Mouse (Mus musculus) monocyte, adult 2 months (primary cell): ENCODE data around the gene Fmnl3.
A peak's percentile ranks its signal among the peaks of the same experiment; 100 is the strongest.

ENCODE experiments used
- DNase-seq, 2 experiments: peaks; one replicate each; pipeline ENCODE4 v3.0.0; 2022; ENCODE audit warnings: low spot score in 2 of 2, low read depth in 1 of 2

Fmnl3 gene

DNA sequence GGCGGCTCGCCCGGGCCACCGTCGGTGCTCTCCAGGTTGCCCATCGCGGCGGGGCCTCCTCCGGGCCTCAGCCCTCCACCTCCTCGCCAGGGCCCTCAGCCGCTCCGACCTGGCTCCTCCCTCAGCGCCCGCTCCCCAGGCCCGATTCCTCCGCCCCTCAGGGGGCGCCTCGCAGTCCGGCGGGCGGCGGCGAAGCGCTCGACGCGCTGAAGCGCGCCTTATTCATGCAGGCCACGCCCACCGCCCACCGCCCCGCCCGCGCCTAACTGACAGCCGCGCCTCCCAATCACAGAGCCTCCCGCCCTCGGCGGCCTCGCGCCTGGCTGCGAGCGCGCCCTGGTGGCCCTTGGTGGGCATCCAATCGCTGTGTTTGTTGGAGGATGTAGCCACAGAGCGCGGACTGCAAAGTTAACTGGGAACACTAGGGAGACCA is at the start of gene Fmnl3:
Fmnl3 (minus strand) TSS at position 224 of the 433 bp plus-strand sequence.
- DNase-seq: peak; percentile 79 to 94

DNA sequence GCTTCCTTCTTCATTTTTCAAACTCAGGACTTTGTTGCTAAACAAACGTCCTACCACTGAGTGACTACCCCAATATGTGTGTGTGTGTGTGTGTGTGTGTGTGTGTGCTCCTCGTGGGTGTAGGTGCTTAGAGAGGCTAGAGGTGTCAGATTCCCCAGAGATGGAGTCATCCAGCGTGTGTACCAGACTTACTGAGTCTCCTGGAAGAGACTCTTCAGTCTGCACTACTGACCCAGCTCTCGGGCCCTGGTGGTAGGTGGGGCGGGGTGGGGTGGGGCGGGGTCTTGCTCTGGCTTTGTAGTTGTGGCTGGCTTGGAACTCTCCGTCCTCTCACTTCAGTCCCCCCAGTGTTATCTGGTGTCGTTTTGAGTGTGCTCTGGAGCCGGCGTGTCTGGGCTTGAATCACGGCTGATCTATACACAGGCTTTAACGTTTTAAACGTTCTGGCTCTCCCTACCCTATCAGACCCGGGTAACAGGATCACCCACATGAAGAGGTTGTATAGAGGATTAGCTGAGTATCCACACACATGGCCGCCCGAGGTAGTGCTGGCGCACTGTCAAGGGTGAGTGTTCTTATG is 47.5 kb upstream of the Fmnl3 start:
- DNase-seq: no peak

DNA sequence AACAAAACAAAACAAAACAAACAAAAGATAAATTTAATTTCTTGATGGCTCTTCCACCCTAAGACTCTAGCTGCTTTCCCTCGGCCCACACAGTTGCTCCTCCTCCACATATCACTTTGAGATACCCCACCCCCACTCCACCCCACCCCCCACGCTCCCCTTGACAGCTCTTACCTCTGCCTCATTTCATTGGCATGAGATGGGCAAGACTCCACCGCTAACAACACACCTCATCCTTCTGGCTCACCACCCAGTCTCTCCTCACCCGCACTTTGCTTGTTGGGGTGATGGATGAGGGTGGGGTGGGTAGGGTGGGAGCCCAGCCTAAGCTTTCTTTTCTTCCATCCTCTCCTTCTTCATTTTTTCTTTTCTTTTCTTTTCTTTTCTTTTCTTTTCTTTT is 46.7 kb upstream of the Fmnl3 start:
- no peak for DNase-seq

DNA sequence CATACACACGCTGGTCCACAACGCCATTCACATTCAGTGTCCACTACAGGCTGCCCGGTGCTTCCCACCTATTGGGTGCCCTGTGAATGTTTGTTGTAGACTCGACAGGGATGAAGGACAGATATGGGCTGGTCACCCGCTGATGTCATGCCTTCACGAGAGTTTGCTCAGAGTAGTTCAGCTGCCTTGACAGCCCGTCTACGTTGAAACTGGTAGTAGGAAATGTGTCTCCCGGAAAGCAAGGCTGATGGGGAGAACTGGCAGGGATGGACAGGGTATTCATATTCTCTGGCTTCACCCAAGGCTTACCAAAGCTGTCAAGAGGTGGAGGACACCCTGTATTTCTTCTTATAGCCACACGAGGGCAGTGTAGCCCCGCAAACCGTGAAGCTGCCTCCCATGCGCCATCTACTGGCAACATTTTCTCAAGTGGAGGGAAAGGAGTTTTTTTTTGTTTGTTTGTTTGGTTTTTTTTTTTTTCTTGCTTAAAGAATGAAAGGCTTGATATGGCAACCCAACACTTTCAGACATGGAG is 46.1 kb upstream of the Fmnl3 start:
- peak; percentile 57 to 72 for DNase-seq

DNA sequence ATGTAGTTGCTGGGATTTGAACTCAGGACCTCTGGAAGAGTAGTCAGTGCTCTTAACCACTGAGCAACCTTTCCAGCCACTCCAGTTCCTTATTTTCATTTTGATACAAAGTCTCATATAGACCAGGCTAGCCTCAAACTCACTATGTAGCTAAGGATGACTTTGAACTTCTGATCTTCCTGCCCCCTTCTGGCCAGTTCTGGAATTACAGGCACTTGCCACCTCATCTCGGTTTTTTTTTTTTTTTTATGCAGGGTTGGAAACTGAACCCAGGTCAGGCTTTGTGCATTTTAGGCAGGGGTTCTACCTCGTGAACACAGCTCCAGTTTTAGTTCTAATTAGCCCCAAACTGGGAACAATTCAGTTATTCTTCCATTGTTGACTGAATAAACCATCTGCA is 45.5 kb upstream of the Fmnl3 start:
- DNase-seq: peak in 1 of 2 experiments; percentile 44

DNA sequence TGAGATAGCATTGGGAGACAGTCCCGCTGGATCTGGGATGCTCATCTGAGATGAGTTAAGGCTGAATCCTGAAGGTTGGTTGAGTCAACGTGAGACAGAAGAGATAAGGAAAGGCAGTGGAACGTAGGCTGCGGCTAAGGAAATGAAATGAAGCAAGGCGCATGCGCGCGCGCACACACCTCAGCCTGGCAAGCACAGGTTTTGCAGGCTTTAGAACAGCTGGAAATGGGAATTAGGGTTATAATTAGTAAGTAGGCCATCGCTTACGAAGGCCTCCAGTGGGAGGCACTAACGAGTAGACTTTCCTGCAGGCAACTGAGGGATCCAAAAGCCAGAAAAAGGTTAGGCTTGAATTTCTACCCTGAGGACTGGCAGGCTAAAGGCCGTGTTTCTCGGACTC is 41.5 kb upstream of the Fmnl3 start:
- no peak for DNase-seq

DNA sequence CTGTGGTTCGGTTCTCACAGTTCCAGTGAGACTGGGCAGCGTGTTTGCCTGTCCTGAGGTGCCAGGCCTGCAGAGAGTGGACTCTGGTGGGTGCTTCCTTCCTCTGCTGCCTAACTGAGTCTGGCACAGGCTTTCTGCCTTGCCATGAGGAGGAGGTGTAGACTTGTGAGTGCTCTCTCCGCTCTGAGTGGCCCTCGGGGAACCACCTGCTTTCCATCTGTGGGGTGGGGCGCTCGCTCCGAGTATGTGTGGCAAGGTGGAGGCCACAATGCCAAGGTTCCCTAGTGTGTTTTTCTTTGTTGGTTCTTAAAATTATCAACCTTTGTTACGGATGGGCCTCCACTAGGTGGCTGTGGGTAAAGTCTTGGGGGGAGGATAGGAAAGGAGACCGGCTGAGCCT is 38.6 kb upstream of the Fmnl3 start:
- no peak for DNase-seq

DNA sequence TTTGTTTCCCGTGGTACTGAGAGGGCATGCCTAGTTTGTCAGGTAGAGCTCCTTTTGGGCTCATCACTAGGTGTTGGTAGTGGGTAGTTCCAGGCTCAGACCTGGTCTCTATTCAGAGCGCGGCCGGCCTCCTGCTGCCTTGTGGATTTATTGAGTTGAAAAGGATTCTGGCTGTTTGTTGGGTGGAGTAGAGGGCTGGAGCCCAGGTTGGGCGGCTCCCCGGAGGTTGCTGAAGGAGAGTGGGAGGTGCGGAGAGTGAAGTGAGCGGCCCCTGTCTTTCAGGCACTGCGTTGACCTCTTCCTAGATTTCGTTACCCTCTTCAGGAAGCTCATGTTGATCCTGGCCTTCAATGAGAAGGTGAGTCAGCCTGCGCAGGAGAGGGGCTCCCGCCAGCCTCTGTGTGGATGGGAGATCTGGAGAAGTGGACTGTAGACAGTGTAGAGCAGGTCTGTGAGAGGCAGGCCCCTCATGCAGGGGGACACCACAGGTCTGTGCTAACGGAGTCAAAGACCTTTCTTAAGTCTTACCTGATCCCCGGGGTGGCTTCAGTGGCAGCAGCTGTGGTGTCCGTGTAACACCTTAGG is 36.8 kb upstream of the Fmnl3 start:
- DNase-seq: no peak

DNA sequence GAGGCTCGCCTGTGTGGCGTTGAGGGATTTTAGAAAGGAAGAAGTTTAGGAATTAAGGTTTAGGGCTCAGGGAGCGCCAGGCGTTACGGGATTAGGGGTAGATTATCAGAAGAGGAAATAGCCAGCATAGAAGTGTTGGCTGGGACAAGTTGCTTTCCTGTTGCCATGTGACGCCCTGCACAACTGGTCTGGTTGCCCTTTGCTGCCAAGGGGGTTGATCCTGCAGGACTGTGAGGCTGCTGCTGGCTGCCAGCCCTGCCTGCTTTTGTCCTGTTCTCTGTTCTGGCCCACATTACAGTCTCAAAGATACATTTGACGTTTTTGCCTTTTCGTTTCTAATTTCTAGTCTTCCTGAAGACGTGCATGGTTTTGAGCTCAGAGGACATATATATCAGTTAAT is 34.9 kb upstream of the Fmnl3 start:
- no peak for DNase-seq

DNA sequence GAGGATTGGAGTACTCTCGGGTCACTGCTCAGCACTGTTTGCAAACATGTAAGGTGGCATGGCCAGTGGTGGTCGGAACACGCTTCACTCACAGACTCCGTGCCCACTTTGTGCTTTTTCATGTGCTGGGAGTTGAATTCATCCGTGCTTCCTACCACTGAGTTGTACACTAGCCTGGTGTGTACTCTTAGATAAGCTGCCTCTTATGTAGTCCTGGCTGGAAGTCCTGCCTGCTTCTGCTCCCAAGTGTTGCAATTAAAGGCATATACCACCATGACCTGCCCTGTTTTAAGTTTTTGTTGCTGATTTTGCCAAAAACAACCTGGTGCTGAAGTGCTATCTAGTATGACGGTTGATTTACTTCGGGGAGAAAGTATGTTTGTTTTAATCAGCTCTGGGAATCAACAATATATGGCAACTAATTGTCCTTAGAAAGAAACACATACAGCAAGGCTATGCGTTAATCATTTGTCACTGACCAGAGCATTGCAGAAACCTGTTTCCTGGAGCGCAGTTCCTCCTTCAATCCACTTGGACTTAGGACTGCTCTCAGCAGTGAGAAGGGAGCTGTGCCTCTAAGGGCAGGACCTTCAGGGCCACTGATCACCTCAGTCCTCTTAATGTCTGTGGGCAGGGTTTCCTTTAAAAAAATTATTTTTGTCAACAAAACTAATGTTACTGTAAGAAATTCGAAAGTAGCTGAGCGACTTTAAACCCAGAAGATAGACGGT is 33.0 kb upstream of the Fmnl3 start:
- DNase-seq: no peak

DNA sequence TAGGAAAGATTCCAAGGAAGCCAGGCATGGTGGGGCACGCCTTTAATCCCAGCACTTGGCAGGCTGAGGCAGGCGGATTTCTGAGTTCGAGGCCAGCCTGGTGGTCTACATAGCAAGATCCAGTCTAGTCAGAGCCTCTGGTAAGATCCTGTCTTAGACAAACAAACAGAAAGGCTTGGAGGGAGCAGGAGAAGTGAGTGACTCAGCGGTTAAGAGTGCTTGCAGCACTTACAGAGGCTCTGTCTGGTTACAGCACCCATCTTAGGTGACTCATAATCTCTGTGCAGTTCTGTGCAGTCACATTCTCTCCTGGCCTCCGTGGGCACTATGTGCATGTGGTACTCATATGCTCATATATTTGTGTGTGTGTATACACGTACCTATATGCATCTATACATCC is 30.3 kb upstream of the Fmnl3 start:
- DNase-seq: no peak

DNA sequence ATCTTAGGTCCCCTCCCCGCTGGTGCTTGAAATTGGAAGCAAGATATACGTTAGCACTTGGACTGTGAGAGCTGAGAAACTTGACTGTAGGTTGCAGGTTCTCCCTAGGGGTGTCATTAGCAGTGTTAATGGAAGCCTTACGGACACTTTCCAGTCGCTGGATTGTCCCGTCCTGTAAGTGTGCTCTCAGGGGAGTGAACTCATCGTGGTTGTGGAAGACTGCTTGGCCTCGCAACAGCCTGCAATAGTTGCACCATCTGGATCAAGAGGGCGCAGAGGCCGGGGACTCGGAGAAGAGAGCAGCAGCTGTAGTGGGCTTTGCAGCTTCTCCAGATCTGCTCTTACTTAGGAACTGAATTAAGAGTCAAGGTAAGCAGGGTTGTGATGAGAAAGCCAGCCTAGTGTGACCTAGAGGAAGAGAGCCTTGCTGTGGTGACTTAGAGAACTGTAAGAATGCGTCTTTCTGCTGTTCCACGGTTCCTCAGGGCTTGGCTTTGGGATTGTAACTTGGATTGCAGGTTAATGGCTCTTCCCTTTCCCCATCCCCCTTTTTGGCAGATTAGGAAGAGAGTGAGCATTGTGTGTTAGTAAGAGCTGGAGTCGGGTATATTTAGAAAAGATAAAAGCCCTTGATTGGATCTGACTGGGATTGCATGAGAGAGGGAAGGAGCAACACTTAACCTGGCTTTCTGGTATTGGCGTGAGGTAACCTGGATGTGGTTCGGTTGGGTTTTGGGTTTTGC is 29.4 kb upstream of the Fmnl3 start:
- DNase-seq: no peak

DNA sequence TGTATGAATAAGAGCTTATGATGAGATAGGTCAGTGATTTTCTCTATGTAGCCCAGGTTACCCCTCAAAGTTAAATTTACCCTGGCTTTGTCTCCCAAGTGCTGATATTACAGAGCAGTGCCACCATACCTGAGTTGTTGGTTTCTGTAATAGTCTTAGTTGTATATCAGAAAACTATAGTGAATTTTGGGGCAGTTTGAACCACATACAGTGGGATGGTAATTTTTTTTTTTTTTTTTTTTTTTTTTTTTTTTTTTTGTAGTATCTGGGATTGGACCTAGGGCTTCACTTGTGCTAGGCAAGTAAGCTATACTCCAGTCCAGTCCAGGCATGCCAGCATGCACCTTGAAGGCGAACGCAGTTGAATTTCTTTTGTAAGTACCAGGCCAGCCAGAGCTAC is 27.3 kb upstream of the Fmnl3 start:
- DNase-seq: no peak

DNA sequence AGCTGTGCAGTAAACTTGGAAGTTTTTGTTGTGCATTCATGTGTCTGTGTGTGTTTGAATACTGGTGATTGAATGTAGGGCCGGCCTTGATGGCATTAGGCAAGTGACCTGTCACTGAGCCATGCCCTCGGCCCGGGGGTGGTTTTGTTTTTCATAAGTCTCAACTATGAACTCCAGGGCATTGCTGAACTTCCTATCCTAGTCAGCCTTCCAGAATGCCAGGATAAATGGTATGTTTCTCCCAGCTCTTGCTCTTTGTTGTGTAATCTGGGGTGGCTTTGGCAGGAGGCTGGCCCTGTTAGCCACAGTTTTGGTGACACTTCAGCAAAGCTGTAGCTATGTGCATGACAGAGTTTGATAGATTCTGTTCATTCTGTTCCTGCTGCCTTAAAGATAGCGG is 26.6 kb upstream of the Fmnl3 start:
- no peak for DNase-seq

DNA sequence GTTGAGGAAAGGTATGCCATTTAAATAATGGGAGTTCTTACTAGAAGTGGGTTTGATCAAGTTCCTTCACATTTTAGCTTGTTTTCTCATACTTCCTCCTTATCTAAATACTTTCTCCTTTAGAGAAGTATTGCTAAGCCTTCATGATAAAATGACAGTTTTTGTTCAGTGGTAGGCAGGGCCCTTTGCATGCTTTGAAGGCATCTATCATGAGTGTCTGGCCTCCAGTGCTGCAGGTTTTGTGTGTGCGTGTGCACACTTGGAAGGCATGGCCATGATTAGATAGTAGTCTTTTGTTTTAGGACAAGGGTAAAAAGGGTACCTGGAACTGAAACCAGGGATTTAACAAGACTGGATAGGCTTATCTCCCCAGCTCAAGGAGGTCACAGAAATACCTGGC is 26.2 kb upstream of the Fmnl3 start:
- DNase-seq: no peak

DNA sequence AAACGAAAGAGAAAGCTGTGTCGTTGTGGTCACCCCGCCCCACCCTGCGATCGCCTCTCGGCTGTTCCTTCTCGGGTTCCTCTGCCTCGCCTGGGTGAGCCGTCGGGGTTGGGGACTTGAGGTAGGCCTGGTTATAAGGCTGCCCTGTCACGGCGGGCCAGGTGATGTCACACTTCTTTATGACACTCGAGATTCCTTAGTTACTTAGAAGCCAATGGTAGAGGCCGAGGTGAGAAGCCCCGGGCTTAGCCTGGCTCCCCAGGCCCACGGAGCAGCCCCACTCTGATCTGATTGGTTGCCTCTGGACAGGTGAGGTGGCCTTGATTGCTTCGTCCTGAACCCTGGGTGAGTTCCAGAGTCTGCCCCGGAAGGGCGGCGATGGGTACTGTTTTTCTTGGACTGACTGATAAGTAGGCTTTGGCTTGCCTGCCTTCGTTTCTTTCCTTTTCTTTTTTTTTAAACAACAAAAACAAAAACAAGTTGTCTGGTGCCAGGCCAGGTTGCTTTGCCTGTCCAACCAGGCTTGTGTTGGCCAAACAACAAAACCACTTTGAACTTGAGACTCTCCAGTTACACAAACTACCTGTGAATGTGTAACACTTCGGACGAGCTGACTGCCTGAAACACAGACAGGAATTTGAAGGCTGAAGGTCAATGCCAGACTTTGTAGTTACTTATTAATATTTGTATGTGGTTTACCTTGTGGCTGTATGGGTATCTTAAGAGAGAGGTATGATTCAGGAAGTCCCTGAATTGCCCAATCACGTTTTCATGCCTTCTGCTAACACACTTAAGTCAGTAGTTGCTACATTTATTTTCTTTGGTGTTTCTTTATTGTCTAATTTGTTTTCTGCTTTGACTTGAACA is 23.3 kb upstream of the Fmnl3 start:
- DNase-seq: no peak

DNA sequence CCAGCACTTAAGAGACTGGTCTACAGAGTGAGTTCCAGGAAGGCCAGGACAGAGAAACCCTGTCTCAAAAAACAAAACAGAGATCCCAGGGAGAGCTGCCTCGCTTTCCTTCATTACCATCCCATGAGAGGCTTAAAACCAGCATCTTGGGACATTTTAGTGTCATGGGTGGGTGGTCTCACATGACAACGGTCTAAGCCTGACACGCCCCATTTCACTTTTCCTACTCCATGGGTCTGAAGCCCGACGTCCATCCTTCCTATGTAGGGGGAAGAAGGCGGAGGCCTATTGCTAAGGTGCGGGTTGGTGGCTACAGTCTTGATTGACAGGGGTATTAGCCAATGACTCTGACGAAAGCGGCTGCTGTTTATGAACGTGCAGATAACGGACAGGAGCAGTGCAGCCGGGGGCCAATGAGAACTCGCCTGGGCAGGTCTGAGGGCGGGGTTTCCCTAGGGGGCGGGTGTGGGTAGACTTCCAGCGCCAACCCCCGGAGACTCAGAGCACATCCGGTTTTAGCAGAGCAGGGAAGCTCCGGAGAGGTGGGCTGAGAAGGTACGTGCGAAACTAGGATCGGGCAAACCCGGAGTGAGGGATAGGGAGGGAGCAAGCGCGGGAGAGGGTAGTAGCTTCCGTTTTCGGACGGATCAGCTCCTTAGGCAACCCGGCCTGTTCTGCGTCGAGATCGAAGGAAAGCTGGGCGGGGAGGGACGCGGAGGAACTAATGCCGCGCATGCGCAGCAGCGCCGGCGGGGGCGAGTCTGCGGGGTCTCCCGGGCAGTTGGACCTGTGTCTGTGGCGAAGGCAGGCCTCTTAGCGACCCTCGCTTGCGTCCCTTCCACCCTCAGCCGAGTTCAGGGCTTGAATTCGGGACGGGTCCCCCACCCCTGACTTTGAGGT is 22.5 kb upstream of the Fmnl3 start, which contains the start of gene Tmbim6:
Tmbim6 (plus strand) TSS at position 397 of the 900 bp plus-strand sequence.
- peak; percentile 97 to 98 for DNase-seq

DNA sequence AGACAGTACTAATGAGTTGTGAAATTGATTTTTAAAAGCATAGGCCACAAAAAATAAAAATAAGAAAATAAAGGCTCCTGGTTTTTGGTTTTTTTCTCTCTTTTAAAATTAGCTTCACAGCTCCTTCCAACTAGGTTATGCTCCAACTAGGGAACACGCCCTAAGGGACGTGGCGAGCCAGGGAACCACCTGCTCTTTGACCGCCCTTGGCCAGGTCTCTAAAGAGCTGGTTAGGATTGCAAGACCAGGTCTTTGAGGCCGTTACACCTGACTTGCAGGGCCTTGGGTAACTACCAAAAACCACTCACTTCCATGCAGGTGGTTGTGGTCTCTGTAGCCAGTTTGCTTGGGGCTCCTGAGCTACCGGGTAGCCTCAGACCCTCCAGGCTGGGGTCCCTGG is 21.7 kb upstream of the Fmnl3 start:
- no peak for DNase-seq
